Mouse (Mus musculus) stomach, embryonic 14.5 days (tissue): ENCODE data around the gene Dph1. TPM values are rescaled to one million over a fixed set of nuclear protein-coding genes. Genes with fewer than 3 reads are reported as not detected.
"Not testable (repeated sequence)": the region's sequence is repeated elsewhere in the genome, so short reads cannot be mapped to it uniquely, and the experiment has no call there.

Experiments
- ATAC-seq: fragments of 200-750 bp; cut with Nextera tagmentation; 2 replicates; pipeline ENCODE4 v1.8.0; 2017; ENCODE audit warnings: low read depth, moderate TSS enrichment; ENCODE audit not compliant: insufficient number of reproducible peaks, insufficient read depth, low FRiP score
- H3K27ac ChIP-seq: fragments of 300-500 bp; sonication (generic); 2 replicates; pipeline ENCODE4 v1.5.1; 2014; ENCODE audit warnings: mild to moderate bottlenecking, low read length, moderate library complexity, mixed read lengths
- H3K27me3 ChIP-seq: fragments of 300-500 bp; sonication (generic); 2 replicates; pipeline ENCODE4 v1.6.1; 2014; ENCODE audit warnings: low read length, control low read depth, mixed read lengths; ENCODE audit not compliant: control insufficient read depth, insufficient read depth
- H3K36me3 ChIP-seq: fragments of 300-500 bp; sonication (generic); 2 replicates; pipeline ENCODE4 v1.6.1; 2014; ENCODE audit warnings: mild to moderate bottlenecking, control low read depth, low read length, moderate library complexity, mixed read lengths; ENCODE audit not compliant: control insufficient read depth, insufficient read depth
- H3K4me1 ChIP-seq: fragments of 300-500 bp; sonication (generic); 2 replicates; pipeline ENCODE4 v1.6.1; 2014; ENCODE audit warnings: low read length, control low read depth, mixed read lengths; ENCODE audit not compliant: control insufficient read depth, insufficient read depth
- H3K4me2 ChIP-seq: fragments of 300-500 bp; sonication (generic); replicated peaks from 2 replicates; pipeline ENCODE4 v1.6.1; 2014; ENCODE audit warnings: low read depth, low read length, control low read depth
- H3K4me3 ChIP-seq: fragments of 300-500 bp; sonication (generic); 2 replicates; pipeline ENCODE4 v1.5.1; 2014; ENCODE audit warnings: low read depth, low read length, control low read depth
- H3K9ac ChIP-seq: fragments of 300-500 bp; sonication (generic); replicated peaks from 2 replicates; pipeline ENCODE4 v1.6.1; 2014; ENCODE audit warnings: low read depth, mild to moderate bottlenecking, control low read depth, low read length, moderate library complexity, mixed read lengths
- H3K9me3 ChIP-seq: fragments of 300-500 bp; sonication (generic); 2 replicates; pipeline ENCODE4 v1.6.1; 2016; ENCODE audit warnings: low read depth, low read length, control low read depth; ENCODE audit not compliant: control insufficient read depth
- WGBS: fragments of 180-500 bp; shearing (Covaris S2); extraction: QIAGEN DNeasy Blood & Tissue Kit; methylation state at CpG from one replicate; pipeline ENCODE4 v1.1.7; 2014; 5-methylcytosine and 5-hydroxymethylcytosine counted together
- polyA plus RNA-seq: library from polyadenylated mRNA; unstranded; fragments of >200 nt; fragmentation: Nextera tagmentation; extraction: Ambion mirVana; gene quantifications from 2 replicates; pipeline ENCODE4 v1.2.1, GENCODE M21; 2014

The Dph1 gene
- polyA plus RNA-seq, 1 experiment from 2014 or later, result 20.5 TPM

- peaks cover 15% of the 10 kb centered on the region for H3K36me3 ChIP-seq
- no peak for ATAC-seq
- 50% methylated on average over 12 of the region's 12 CpGs for WGBS
- H3K27ac ChIP-seq, result peak overlapping the region; percentile 76
- peak overlapping the region; percentile 93 for H3K4me2 ChIP-seq
- no peaks in the 10 kb centered on the region for H3K27me3 ChIP-seq
- peak overlapping the region; percentile 72 for H3K4me3 ChIP-seq
- peaks cover 16% of the 10 kb centered on the region for H3K4me1 ChIP-seq
- no peaks in the 10 kb centered on the region for H3K9me3 ChIP-seq
- H3K9ac ChIP-seq, result peak overlapping the region; percentile 66
These were observed 13.0 kb downstream of the Dph1 start for GRCm38 (mm10) chr11:75178011-75178410.

GRCm38 (mm10) chr11:75174574-75174973, 16.5 kb downstream of the Dph1 start:
- not testable (repeated sequence) for H3K4me2 ChIP-seq, H3K9ac ChIP-seq, H3K9me3 ChIP-seq, H3K36me3 ChIP-seq, H3K4me3 ChIP-seq, H3K27me3 ChIP-seq, H3K27ac ChIP-seq, ATAC-seq
- H3K4me1 ChIP-seq, result peaks cover 27% of the 10 kb centered on the region
- 67% methylated on average over 6 of the region's 6 CpGs for WGBS

DNA sequence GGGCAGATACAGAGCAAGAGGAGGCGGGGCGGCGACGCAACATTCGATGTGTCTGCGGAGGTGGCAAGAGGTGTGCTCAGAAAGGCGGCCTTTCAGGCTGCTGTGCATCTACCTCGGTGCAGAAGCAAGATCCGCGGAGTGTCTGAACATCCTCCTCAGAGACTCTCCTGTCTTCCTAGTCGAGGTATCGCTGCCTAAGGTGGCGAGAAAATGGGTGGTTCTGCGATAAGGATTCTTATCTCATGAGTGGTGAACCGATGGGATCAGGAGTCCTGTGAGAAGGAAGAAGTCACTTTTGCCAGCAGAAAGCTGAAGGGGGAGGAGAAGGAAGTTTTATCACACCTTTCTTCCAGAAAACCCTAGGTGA, 17.3 kb downstream of the Dph1 start:
- Histone ChIP-seq H3K9me3 (no peaks in the 10 kb centered on the region), H3K4me3 (peak overlapping the region; percentile 51), H3K4me1 (peaks cover 28% of the 10 kb centered on the region), H3K4me2 (peak overlapping the region; percentile 96), H3K36me3 (no peaks in the 10 kb centered on the region; the same call in 1 of the 2 replicates), H3K27ac (no peak overlapping the region), H3K27me3 (0 out of 2 replicates have a peak, but pooled peaks cover 8% of the 10 kb centered on the region), H3K9ac (no peak overlapping the region)
- 1% methylated on average over 15 of the region's 15 CpGs for WGBS
- ATAC-seq, result no peak

GRCm38 (mm10) chr11:75173095-75173798, 17.8 kb downstream of the Dph1 start:
- H3K27ac ChIP-seq, result no peak overlapping the region
- no peaks in the 10 kb centered on the region for H3K9me3 ChIP-seq
- no peak overlapping the region for H3K9ac ChIP-seq
- H3K36me3 ChIP-seq, result no peaks in the 10 kb centered on the region; the same call in 1 of the 2 replicates
- peaks cover 28% of the 10 kb centered on the region for H3K4me1 ChIP-seq
- 0 out of 2 replicates have a peak, but pooled peaks cover 8% of the 10 kb centered on the region for H3K27me3 ChIP-seq
- peak overlapping the region; percentile 96 for H3K4me2 ChIP-seq
- peak; percentile 57 for ATAC-seq
- H3K4me3 ChIP-seq, result peak overlapping the region; percentile 51
- WGBS, result under 1% methylated on average over 69 of the region's 71 CpGs

GRCm38 (mm10) chr11:75172151-75173094, 18.6 kb downstream of the Dph1 start:
- H3K27me3 ChIP-seq, result 0 out of 2 replicates have a peak, but pooled peaks cover 8% of the 10 kb centered on the region
- H3K4me1 ChIP-seq, result peaks cover 20% of the 10 kb centered on the region; the same call in 1 of the 2 replicates

GRCm38 (mm10) chr11:75171186-75171865, 19.7 kb downstream of the Dph1 start:
- WGBS, result 10% methylated on average over 17 of the region's 17 CpGs
- Histone ChIP-seq H3K27me3 (0 out of 2 replicates have a peak, but pooled peaks cover 8% of the 10 kb centered on the region), H3K4me2 (peak overlapping the region; percentile 96), H3K4me1 (peaks cover 20% of the 10 kb centered on the region; the same call in 1 of the 2 replicates), H3K4me3 (peak overlapping the region; percentile 85; the same call in 1 of the 2 replicates), H3K36me3 (peaks cover 7% of the 10 kb centered on the region), H3K9ac (no peak overlapping the region), H3K9me3 (no peaks in the 10 kb centered on the region), H3K27ac (no peak overlapping the region)
- no peak for ATAC-seq

More at GRCm38 (mm10) chr11:75172151-75173094, 18.6 kb downstream of the Dph1 start:
- Histone ChIP-seq H3K36me3 (no peaks in the 10 kb centered on the region; the same call in 1 of the 2 replicates), H3K9me3 (no peaks in the 10 kb centered on the region), H3K9ac (0 out of 2 replicates have a peak overlapping the region, but pooled peaks have one; percentile 3), H3K4me2 (peak overlapping the region; percentile 96), H3K27ac (no peak overlapping the region), H3K4me3 (peak overlapping the region; percentile 51)
- WGBS, result under 1% methylated on average over 71 of the region's 75 CpGs
- no peak for ATAC-seq

DNA sequence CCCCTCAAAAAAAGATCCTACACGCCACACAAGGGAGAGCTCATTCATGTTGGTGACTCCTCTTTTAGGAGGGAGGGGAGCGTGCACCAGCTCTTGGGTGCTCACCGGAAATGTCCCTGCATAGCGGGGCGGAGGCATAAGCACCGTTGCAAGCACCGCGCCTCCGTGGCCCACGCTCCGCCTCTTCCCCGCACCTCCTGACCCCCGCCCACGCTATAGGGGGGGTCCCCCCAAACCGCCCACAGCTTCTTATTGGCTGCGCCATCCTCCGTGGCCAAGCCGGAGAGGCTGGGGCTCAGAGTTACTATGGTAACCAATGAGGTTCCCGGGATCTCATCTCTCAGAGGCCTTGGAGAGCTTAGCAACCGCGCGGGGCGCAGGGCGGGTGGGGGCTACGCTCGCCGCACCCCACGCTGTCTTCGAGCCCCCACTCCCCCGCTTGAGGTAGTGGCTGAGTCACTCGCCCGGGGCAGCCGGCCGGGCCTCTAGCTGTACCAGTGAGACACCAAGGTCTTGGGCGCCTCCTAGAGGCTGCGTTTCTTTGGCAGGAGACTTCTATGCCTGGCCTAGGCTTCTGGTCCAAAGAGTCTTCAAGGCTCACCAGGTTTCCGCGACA, 20.8 kb downstream of the Dph1 start:
- Histone ChIP-seq H3K4me1 (peaks cover 29% of the 10 kb centered on the region; the same call in 1 of the 2 replicates), H3K9me3 (no peaks in the 10 kb centered on the region), H3K4me3 (peak overlapping the region; percentile 85), H3K27ac (peak overlapping the region; percentile 35; the same call in 1 of the 2 replicates), H3K36me3 (peaks cover 16% of the 10 kb centered on the region), H3K9ac (no peak overlapping the region; the same call in 1 of the 2 replicates), H3K4me2 (peak overlapping the region; percentile 63), H3K27me3 (0 out of 2 replicates have a peak, but pooled peaks cover 8% of the 10 kb centered on the region)
- whole genome bisulfite sequencing, result under 1% methylated on average over 38 of the region's 38 CpGs
- ATAC-seq, result peak; percentile 42
